Mouse (Mus musculus): ENCODE measurements around the gene Pla2g4e. TPM values are rescaled to one million over a fixed set of nuclear protein-coding genes. Genes with fewer than 3 reads are reported as not detected.

The Pla2g4e gene
- polyA plus RNA-seq, 1 experiment from 2014 or later, result 0.13 TPM

- no peak overlapping the region for H3K4me2 ChIP-seq (replicated peaks)
- WGBS, result 91% methylated on average over 7 of the region's 7 CpGs
- ATAC-seq (ENCODE audit: low FRiP score, low read depth), result no peak
- no peak overlapping the region for H3K27ac ChIP-seq
- no peaks in the 10 kb centered on the region for H3K9me3 ChIP-seq
- no peaks in the 10 kb centered on the region for H3K27me3 ChIP-seq (replicated peaks)
- no peaks in the 10 kb centered on the region for H3K4me1 ChIP-seq
- no peak overlapping the region for H3K9ac ChIP-seq
- H3K4me3 ChIP-seq, result no peak overlapping the region
- H3K36me3 ChIP-seq, result no peaks in the 10 kb centered on the region
These were observed 73.8 kb downstream of the Pla2g4e start for GRCm38 (mm10) chr2:120171362-120171761.

- no peak for ATAC-seq (ENCODE audit: low FRiP score, low read depth)
- WGBS, result 51% methylated on average over 1 of the region's 1 CpGs
- H3K27me3 ChIP-seq (replicated peaks), result no peaks in the 10 kb centered on the region
These were observed 74.4 kb downstream of the Pla2g4e start for GRCm38 (mm10) chr2:120170726-120171125.

GRCm38 (mm10) chr2:120169382-120169781, 75.8 kb downstream of the Pla2g4e start:
- H3K9ac ChIP-seq, result no peak overlapping the region
- no peak for ATAC-seq (ENCODE audit: low FRiP score, low read depth)
- no peaks in the 10 kb centered on the region for H3K36me3 ChIP-seq
- H3K4me1 ChIP-seq, result no peaks in the 10 kb centered on the region
- no peak overlapping the region for H3K4me2 ChIP-seq (replicated peaks)
- no peak overlapping the region for H3K4me3 ChIP-seq
- no peak overlapping the region for H3K27ac ChIP-seq
- no peaks in the 10 kb centered on the region for H3K9me3 ChIP-seq
- WGBS, result 90% methylated on average over 3 of the region's 3 CpGs
- no peaks in the 10 kb centered on the region for H3K27me3 ChIP-seq (replicated peaks)

More at GRCm38 (mm10) chr2:120170726-120171125, 74.4 kb downstream of the Pla2g4e start:
- Histone ChIP-seq H3K9me3 (no peaks in the 10 kb centered on the region), H3K36me3 (no peaks in the 10 kb centered on the region), H3K27ac (no peak overlapping the region), H3K4me1 (no peaks in the 10 kb centered on the region), H3K4me3 (no peak overlapping the region), H3K4me2 (replicated peaks) (no peak overlapping the region), H3K9ac (no peak overlapping the region)

- 92% methylated on average over 8 of the region's 8 CpGs for WGBS
- Histone ChIP-seq H3K4me1 (no peaks in the 10 kb centered on the region), H3K4me3 (no peak overlapping the region), H3K4me2 (replicated peaks) (no peak overlapping the region), H3K27ac (no peak overlapping the region), H3K9ac (no peak overlapping the region), H3K36me3 (no peaks in the 10 kb centered on the region), H3K9me3 (no peaks in the 10 kb centered on the region), H3K27me3 (replicated peaks) (no peaks in the 10 kb centered on the region)
- no peak for ATAC-seq (ENCODE audit: low FRiP score, low read depth)
These were observed 77.4 kb downstream of the Pla2g4e start for GRCm38 (mm10) chr2:120167763-120168162.

GRCm38 (mm10) chr2:120165474-120165873, 79.7 kb downstream of the Pla2g4e start:
- H3K4me1 ChIP-seq, result no peaks in the 10 kb centered on the region
- no peak overlapping the region for H3K27ac ChIP-seq
- no peak overlapping the region for H3K9ac ChIP-seq
- WGBS, result 81% methylated on average over 10 of the region's 10 CpGs
- no peaks in the 10 kb centered on the region for H3K9me3 ChIP-seq
- no peak for ATAC-seq (ENCODE audit: low FRiP score, low read depth)
- no peak overlapping the region for H3K4me3 ChIP-seq
- no peak overlapping the region for H3K4me2 ChIP-seq (replicated peaks)
- H3K36me3 ChIP-seq, result no peaks in the 10 kb centered on the region
- no peaks in the 10 kb centered on the region for H3K27me3 ChIP-seq (replicated peaks)

- Histone ChIP-seq H3K4me2 (replicated peaks) (no peak overlapping the region), H3K27ac (no peak overlapping the region), H3K4me1 (no peaks in the 10 kb centered on the region), H3K9ac (no peak overlapping the region), H3K27me3 (replicated peaks) (no peaks in the 10 kb centered on the region), H3K36me3 (no peaks in the 10 kb centered on the region), H3K9me3 (no peaks in the 10 kb centered on the region), H3K4me3 (no peak overlapping the region)
- no peak for ATAC-seq (ENCODE audit: low FRiP score, low read depth)
- WGBS, result 87% methylated on average over 2 of the region's 2 CpGs
These were observed 85.7 kb downstream of the Pla2g4e start for GRCm38 (mm10) chr2:120159434-120159833.

- H3K27me3 ChIP-seq (replicated peaks), result no peaks in the 10 kb centered on the region
- no peak for ATAC-seq (ENCODE audit: low FRiP score, low read depth)
- no peaks in the 10 kb centered on the region for H3K36me3 ChIP-seq
- no peak overlapping the region for H3K4me3 ChIP-seq
- H3K4me2 ChIP-seq (replicated peaks), result no peak overlapping the region
- H3K9me3 ChIP-seq, result no peaks in the 10 kb centered on the region
- 54% methylated on average over 1 of the region's 1 CpGs for WGBS
- no peak overlapping the region for H3K27ac ChIP-seq
- peaks cover 2% of the 10 kb centered on the region for H3K4me1 ChIP-seq
- no peak overlapping the region for H3K9ac ChIP-seq
These were observed 86.3 kb downstream of the Pla2g4e start for GRCm38 (mm10) chr2:120158846-120159245.

- 57% methylated on average over 5 of the region's 5 CpGs for WGBS
- H3K4me3 ChIP-seq, result no peak overlapping the region
These were observed 87.1 kb downstream of the Pla2g4e start for GRCm38 (mm10) chr2:120158016-120158415.

GRCm38 (mm10) chr2:120157606-120158005, 87.5 kb downstream of the Pla2g4e start:
- Histone ChIP-seq H3K4me2 (replicated peaks) (no peak overlapping the region), H3K9ac (no peak overlapping the region), H3K36me3 (no peaks in the 10 kb centered on the region), H3K4me3 (no peak overlapping the region), H3K4me1 (peaks cover 7% of the 10 kb centered on the region), H3K27me3 (replicated peaks) (no peaks in the 10 kb centered on the region), H3K27ac (no peak overlapping the region), H3K9me3 (no peaks in the 10 kb centered on the region)
- WGBS, result 69% methylated on average over 2 of the region's 2 CpGs
- ATAC-seq (ENCODE audit: low FRiP score, low read depth), result no peak

More at GRCm38 (mm10) chr2:120158016-120158415, 87.1 kb downstream of the Pla2g4e start:
- H3K27ac ChIP-seq, result no peak overlapping the region
- no peaks in the 10 kb centered on the region for H3K27me3 ChIP-seq (replicated peaks)
- no peak overlapping the region for H3K4me2 ChIP-seq (replicated peaks)
- peaks cover 7% of the 10 kb centered on the region for H3K4me1 ChIP-seq
- ATAC-seq (ENCODE audit: low FRiP score, low read depth), result no peak
- no peaks in the 10 kb centered on the region for H3K9me3 ChIP-seq
- no peak overlapping the region for H3K9ac ChIP-seq
- H3K36me3 ChIP-seq, result no peaks in the 10 kb centered on the region

- Histone ChIP-seq H3K4me3 (peak within 1 kb of the TSS; percentile 68), H3K4me1 (peaks cover 7% of the 10 kb centered on the region), H3K27ac (no peak within 1 kb of the TSS), H3K27me3 (replicated peaks) (no peaks in the 10 kb centered on the region), H3K9me3 (no peaks in the 10 kb centered on the region), H3K36me3 (no peaks in the 10 kb centered on the region), H3K4me2 (replicated peaks) (peak within 1 kb of the TSS; percentile 96), H3K9ac (peak within 1 kb of the TSS; percentile 58)
- ATAC-seq (ENCODE audit: low FRiP score, low read depth), result peak; percentile 99
- WGBS, result under 1% methylated on average over 53 of the region's 53 CpGs
These were observed 90.7 kb downstream of the Pla2g4e start, which contains the start of gene Ehd4 for GRCm38 (mm10) chr2:120154361-120154894. Ehd4 (minus strand) TSS chr2:120154606.

- peak overlapping the region; percentile 96 for H3K4me2 ChIP-seq (replicated peaks)
- no peaks in the 10 kb centered on the region for H3K36me3 ChIP-seq
- WGBS, result 3% methylated on average over 38 of the region's 38 CpGs
- peak overlapping the region; percentile 58 for H3K9ac ChIP-seq
- H3K27me3 ChIP-seq (replicated peaks), result no peaks in the 10 kb centered on the region
- H3K27ac ChIP-seq, result no peak overlapping the region
- peaks cover 7% of the 10 kb centered on the region for H3K4me1 ChIP-seq
- peak; percentile 89; the same call in 1 of the 2 replicates for ATAC-seq (ENCODE audit: low FRiP score, low read depth)
- peak overlapping the region; percentile 68 for H3K4me3 ChIP-seq
- no peaks in the 10 kb centered on the region for H3K9me3 ChIP-seq
These were observed 91.4 kb downstream of the Pla2g4e start for GRCm38 (mm10) chr2:120153586-120154360.

- Histone ChIP-seq H3K4me2 (replicated peaks) (no peak overlapping the region), H3K9me3 (no peaks in the 10 kb centered on the region), H3K4me3 (no peak overlapping the region), H3K4me1 (peaks cover 7% of the 10 kb centered on the region), H3K9ac (no peak overlapping the region), H3K27ac (no peak overlapping the region), H3K36me3 (no peaks in the 10 kb centered on the region), H3K27me3 (replicated peaks) (no peaks in the 10 kb centered on the region)
- WGBS, result 81% methylated on average over 3 of the region's 3 CpGs
- no peak for ATAC-seq (ENCODE audit: low FRiP score, low read depth)
These were observed 94.6 kb downstream of the Pla2g4e start for GRCm38 (mm10) chr2:120150571-120150970.
